Mouse (Mus musculus) thymus, postnatal 10 days (tissue): ENCODE data around the gene Rrm2.

Experiments
- DNase-seq, 2 experiments: peaks; one replicate each; pipeline ENCODE4 v3.0.0; 2021; ENCODE audit warnings: low spot score in 2 of 2

Gene Rrm2

GRCm38 (mm10) chr12:24750521-24750920 lies 42.5 kb downstream of the Rrm2 start:
- DNase-seq, result no peak

- DNase-seq, result no peak
Observed at GRCm38 (mm10) chr12:24753680-24754079, 45.6 kb downstream of the Rrm2 start.

GRCm38 (mm10) chr12:24754693-24755092 lies 46.7 kb downstream of the Rrm2 start:
- DNase-seq, result no peak

GRCm38 (mm10) chr12:24755471-24755870 lies 47.4 kb downstream of the Rrm2 start:
- no peak for DNase-seq

GRCm38 (mm10) chr12:24757387-24757786 lies 49.3 kb downstream of the Rrm2 start:
- no peak for DNase-seq

- no peak for DNase-seq
Observed at GRCm38 (mm10) chr12:24758374-24758773, 50.3 kb downstream of the Rrm2 start.

GRCm38 (mm10) chr12:24762253-24762652 lies 54.2 kb downstream of the Rrm2 start:
- DNase-seq, result no peak
